Mouse (Mus musculus) intestine, embryonic 16.5 days (tissue): ENCODE data around the gene Olfr1020. TPM values are rescaled to one million over a fixed set of nuclear protein-coding genes. Genes with fewer than 3 reads are reported as not detected.

Source experiments
- ATAC-seq: fragments of 200-750 bp; cut with Nextera tagmentation; 2 replicates; pipeline ENCODE4 v1.8.0; 2017; ENCODE audit warnings: moderate TSS enrichment, moderate library complexity
- H3K27ac ChIP-seq: fragments of 300-500 bp; sonication (generic); 2 replicates; pipeline ENCODE4 v1.5.1; 2014; ENCODE audit warnings: mild to moderate bottlenecking, low read length
- H3K27me3 ChIP-seq: fragments of 300-500 bp; sonication (generic); replicated peaks from 2 replicates; pipeline ENCODE4 v1.6.1; 2014; ENCODE audit warnings: low read length, control low read depth, mixed read lengths; ENCODE audit not compliant: control insufficient read depth, insufficient read depth
- H3K36me3 ChIP-seq: fragments of 300-500 bp; sonication (generic); 2 replicates; pipeline ENCODE4 v1.6.1; 2014; ENCODE audit warnings: low read length, control low read depth; ENCODE audit not compliant: control insufficient read depth, insufficient read depth
- H3K4me1 ChIP-seq: fragments of 300-500 bp; sonication (generic); 2 replicates; pipeline ENCODE4 v1.6.1; 2014; ENCODE audit warnings: low read length, control low read depth, mixed read lengths; ENCODE audit not compliant: control insufficient read depth, insufficient read depth
- H3K4me2 ChIP-seq: fragments of 300-500 bp; sonication (generic); 2 replicates; pipeline ENCODE4 v1.6.1; 2014; ENCODE audit warnings: low read depth, low read length, control low read depth
- H3K4me3 ChIP-seq: fragments of 300-500 bp; sonication (generic); 2 replicates; pipeline ENCODE4 v1.5.1; 2014; ENCODE audit warnings: mild to moderate bottlenecking, low read length
- H3K9ac ChIP-seq: fragments of 300-500 bp; sonication (generic); 2 replicates; pipeline ENCODE4 v1.6.1; 2014; ENCODE audit warnings: low read depth, low read length
- H3K9me3 ChIP-seq: fragments of 300-500 bp; sonication (generic); 2 replicates; pipeline ENCODE4 v1.6.1; 2016; ENCODE audit warnings: low read length, control low read depth; ENCODE audit not compliant: control insufficient read depth
- WGBS: fragments of 180-500 bp; shearing (Covaris S2); extraction: QIAGEN DNeasy Blood & Tissue Kit; methylation state at CpG from one replicate; pipeline ENCODE4 v1.1.7; 2014; 5-methylcytosine and 5-hydroxymethylcytosine counted together
- polyA plus RNA-seq: library from polyadenylated mRNA; unstranded; fragments of >200 nt; fragmentation: Nextera tagmentation; extraction: Ambion mirVana; gene quantifications from 2 replicates; pipeline ENCODE4 v1.2.1, GENCODE M21; 2015

Gene Olfr1020
- polyA plus RNA-seq = not detected in 2 replicates

DNA sequence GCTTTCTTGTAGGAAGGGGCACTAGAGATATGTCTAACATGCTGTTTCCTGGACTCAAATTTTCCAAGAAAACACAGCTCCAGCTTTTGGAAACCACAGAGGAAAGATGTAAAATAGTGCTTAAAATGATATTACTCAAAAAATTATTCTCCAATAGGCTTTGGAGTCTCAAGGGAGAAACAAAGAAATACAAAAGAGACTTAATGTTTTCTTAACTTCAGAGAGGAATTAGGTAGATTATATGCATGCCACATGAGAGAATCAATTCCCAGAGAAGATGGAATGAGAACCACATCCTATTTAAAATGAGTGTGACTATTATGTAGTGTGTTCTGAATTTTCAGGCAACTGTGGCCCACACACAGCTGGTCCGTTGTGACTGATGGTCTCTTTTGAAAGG lies at the start of gene Olfr1020:
Gene Olfr1020, plus strand, starts transcription at position 301 of the 400 bp plus-strand sequence.
- H3K36me3 ChIP-seq = no peaks in the 10 kb centered on the region
- no peak for ATAC-seq
- no peak within 1 kb of the TSS for H3K9ac ChIP-seq
- no peak within 1 kb of the TSS for H3K4me2 ChIP-seq
- no peaks in the 10 kb centered on the region for H3K9me3 ChIP-seq
- no peak within 1 kb of the TSS for H3K4me3 ChIP-seq
- H3K27me3 ChIP-seq = no peaks in the 10 kb centered on the region
- H3K27ac ChIP-seq = no peak within 1 kb of the TSS
- no peaks in the 10 kb centered on the region for H3K4me1 ChIP-seq
- 79% methylated on average over 1 of the region's 1 CpGs for WGBS

DNA sequence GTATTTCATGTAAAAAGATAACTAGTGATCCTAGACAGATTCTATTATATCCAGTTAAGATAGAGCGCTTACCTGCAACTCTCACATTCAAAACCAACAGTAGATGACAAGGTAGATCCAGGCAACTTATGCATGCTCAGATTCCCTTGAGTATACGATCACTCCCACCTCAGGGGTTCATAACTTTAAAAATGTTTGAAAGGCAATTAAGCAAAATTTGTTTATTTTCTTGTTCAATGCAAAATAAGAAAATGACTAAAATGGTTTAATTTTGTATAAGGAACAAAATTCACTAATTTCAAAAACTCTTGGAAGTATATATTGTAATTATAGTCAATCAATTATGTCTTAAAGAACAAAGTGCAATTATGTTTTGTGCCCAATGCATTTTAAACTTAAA lies 44.4 kb upstream of the Olfr1020 start, which contains the start of gene Olfr1016:
Gene Olfr1016, minus strand, starts transcription at position 101 of the 400 bp plus-strand sequence.
- Histone ChIP-seq H3K4me3 (no peak within 1 kb of the TSS), H3K27ac (no peak within 1 kb of the TSS), H3K27me3 (no peaks in the 10 kb centered on the region), H3K4me2 (no peak within 1 kb of the TSS), H3K9me3 (no peaks in the 10 kb centered on the region), H3K36me3 (no peaks in the 10 kb centered on the region), H3K4me1 (no peaks in the 10 kb centered on the region), H3K9ac (no peak within 1 kb of the TSS)
- ATAC-seq = no peak
- 92% methylated on average over 2 of the region's 2 CpGs for WGBS

DNA sequence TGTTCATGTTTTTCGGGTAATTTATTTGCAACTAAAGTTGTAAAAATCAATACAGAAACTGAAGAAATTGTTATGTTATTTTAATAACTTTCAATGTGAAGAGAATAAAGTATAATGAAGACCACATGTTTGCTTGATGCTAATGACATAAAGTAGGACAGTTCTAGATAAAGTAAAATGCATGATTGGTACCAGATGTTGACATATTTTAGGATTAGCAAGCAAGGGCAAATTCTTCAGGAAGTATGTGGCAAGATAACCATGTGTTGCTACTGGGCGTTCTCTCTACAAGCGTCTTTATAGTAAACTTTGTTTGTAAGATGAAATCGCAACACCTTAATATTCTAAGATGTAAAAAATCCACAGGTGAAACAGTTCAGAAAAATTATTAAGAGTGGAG lies 42.3 kb upstream of the Olfr1020 start:
- H3K4me1 ChIP-seq = no peaks in the 10 kb centered on the region
- no peaks in the 10 kb centered on the region for H3K9me3 ChIP-seq
- H3K27ac ChIP-seq = no peak overlapping the region
- no peak overlapping the region for H3K4me3 ChIP-seq
- WGBS = 85% methylated on average over 4 of the region's 4 CpGs
- no peak overlapping the region for H3K4me2 ChIP-seq
- H3K27me3 ChIP-seq = no peaks in the 10 kb centered on the region
- H3K9ac ChIP-seq = no peak overlapping the region
- no peak for ATAC-seq
- no peaks in the 10 kb centered on the region for H3K36me3 ChIP-seq

DNA sequence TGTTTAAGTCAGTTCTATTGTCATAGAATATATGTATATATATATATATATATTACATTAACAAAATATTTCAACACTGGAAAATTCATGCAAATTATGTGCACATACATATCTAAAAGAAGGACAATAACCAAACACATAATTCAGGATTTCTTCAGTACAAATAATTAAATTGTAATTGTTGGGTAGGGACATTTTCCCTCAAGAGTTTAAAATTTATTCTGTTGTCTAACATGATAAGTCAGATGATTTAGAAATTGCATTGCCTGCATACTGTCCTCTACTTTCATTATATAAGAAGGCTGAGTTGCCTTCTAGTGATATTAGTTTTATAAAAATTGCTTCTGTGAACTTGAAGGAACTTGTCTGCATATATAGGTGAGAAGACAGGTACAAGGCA lies 28.7 kb upstream of the Olfr1020 start, which contains the start of gene Olfr1018:
Gene Olfr1018, plus strand, starts transcription at position 301 of the 400 bp plus-strand sequence.
- H3K36me3 ChIP-seq = no peaks in the 10 kb centered on the region
- no peaks in the 10 kb centered on the region for H3K27me3 ChIP-seq
- no peak within 1 kb of the TSS for H3K9ac ChIP-seq
- ATAC-seq = no peak
- H3K27ac ChIP-seq = no peak within 1 kb of the TSS
- no peaks in the 10 kb centered on the region for H3K4me1 ChIP-seq
- H3K4me3 ChIP-seq = no peak within 1 kb of the TSS
- no peak within 1 kb of the TSS for H3K4me2 ChIP-seq
- no peaks in the 10 kb centered on the region for H3K9me3 ChIP-seq

DNA sequence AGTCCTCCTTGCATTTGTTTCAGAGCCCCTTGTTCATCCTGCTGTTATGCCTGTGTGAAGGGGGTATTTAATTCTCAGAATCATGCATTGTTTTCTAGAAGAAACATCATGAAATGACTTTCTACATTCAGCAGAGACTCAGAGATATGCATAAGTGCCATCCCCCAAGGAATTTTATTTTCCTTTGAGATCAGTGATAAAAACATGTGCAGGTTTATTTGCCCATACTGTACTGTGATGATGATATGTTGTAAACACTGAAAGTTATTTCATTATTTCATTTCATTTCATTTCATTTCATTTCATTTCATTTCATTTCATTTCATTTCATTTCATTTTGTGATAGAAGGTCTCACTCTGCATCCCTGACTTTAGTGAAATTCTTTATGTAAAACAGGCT lies 1.4 kb upstream of the Olfr1020 start, which contains the start of gene Olfr1019:
Gene Olfr1019, minus strand, starts transcription at position 101 of the 400 bp plus-strand sequence.
- Histone ChIP-seq H3K9me3 (no peaks in the 10 kb centered on the region), H3K36me3 (no peaks in the 10 kb centered on the region), H3K9ac (no peak within 1 kb of the TSS), H3K27ac (no peak within 1 kb of the TSS), H3K4me1 (no peaks in the 10 kb centered on the region), H3K4me2 (no peak within 1 kb of the TSS), H3K27me3 (no peaks in the 10 kb centered on the region), H3K4me3 (no peak within 1 kb of the TSS)
- ATAC-seq = no peak

DNA sequence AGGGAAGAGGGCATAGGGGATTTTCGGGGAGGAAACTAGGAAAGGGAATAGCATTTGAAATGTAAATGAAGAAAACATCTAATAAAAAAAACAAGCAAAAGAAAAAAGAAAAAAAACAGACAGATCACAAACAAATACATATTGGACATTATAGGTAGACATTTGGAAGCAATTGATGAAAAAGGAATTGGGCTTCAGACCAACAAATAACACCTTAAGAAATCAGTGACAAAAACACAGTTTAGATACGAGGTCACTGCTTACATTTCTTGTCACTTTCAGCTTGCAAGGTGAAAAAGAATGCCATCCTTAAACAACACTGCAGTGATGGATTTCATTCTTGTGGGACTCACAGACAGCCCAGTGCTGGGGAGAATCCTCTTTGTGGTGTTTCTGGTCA lies 21.5 kb downstream of the Olfr1020 start, which contains the start of gene Olfr1022:
Gene Olfr1022, plus strand, starts transcription at position 301 of the 400 bp plus-strand sequence.
- H3K27me3 ChIP-seq = no peaks in the 10 kb centered on the region
- H3K4me2 ChIP-seq = no peak within 1 kb of the TSS
- no peaks in the 10 kb centered on the region for H3K36me3 ChIP-seq
- no peaks in the 10 kb centered on the region for H3K4me1 ChIP-seq
- 50% methylated on average over 2 of the region's 2 CpGs for WGBS
- no peaks in the 10 kb centered on the region for H3K9me3 ChIP-seq
- no peak within 1 kb of the TSS for H3K4me3 ChIP-seq
- H3K27ac ChIP-seq = no peak within 1 kb of the TSS
- ATAC-seq = no peak
- no peak within 1 kb of the TSS for H3K9ac ChIP-seq

DNA sequence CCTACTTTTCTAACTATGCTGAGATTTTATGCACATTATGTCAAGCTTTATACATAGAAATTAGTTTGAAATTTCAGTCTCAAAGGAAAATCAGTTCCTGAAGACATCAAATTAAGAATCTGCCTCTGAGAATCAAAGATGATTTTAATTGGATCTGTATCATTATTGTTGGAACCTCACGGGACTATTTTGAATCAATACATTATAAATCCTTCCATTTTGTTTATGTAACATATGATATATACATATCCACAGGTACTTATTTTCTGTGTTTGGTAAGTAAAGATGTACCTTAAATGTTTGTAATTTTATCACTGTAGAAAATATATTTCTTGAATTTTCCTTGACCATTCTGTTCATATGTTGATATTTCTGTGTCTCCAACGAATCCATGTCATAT lies 38.5 kb downstream of the Olfr1020 start, which contains the start of gene Olfr1023:
Gene Olfr1023, plus strand, starts transcription at position 301 of the 400 bp plus-strand sequence.
- no peaks in the 10 kb centered on the region for H3K9me3 ChIP-seq
- H3K4me2 ChIP-seq = no peak within 1 kb of the TSS
- no peaks in the 10 kb centered on the region for H3K36me3 ChIP-seq
- no peaks in the 10 kb centered on the region for H3K27me3 ChIP-seq
- H3K9ac ChIP-seq = no peak within 1 kb of the TSS
- no peak within 1 kb of the TSS for H3K27ac ChIP-seq
- no peak within 1 kb of the TSS for H3K4me3 ChIP-seq
- no peaks in the 10 kb centered on the region for H3K4me1 ChIP-seq
- 76% methylated on average over 2 of the region's 2 CpGs for WGBS
- no peak for ATAC-seq

Other genes with a start within 250 kb of the Olfr1020 start
- not detected in 2 replicates for gene Olfr1000, start 235.1 kb upstream of the Olfr1020 start, polyA plus RNA-seq
- not detected in 2 replicates for gene Olfr1002, start 196.3 kb upstream of the Olfr1020 start, polyA plus RNA-seq
- not detected in 2 replicates for gene Olfr154, start 182.6 kb upstream of the Olfr1020 start, polyA plus RNA-seq
- not detected in 2 replicates for gene Olfr1006, start 168.3 kb upstream of the Olfr1020 start, polyA plus RNA-seq
- gene Olfr1008, start 157.6 kb upstream of the Olfr1020 start, polyA plus RNA-seq = not detected in 2 replicates
- gene Olfr1009, start 131.6 kb upstream of the Olfr1020 start, polyA plus RNA-seq = not detected in 2 replicates
- gene Olfr1012, start 84.3 kb upstream of the Olfr1020 start, polyA plus RNA-seq = not detected in 2 replicates
- gene Olfr1013, start 79.9 kb upstream of the Olfr1020 start, polyA plus RNA-seq = not detected in 2 replicates
- not detected in 2 replicates for gene Olfr1014, start 74.3 kb upstream of the Olfr1020 start, polyA plus RNA-seq
- gene Olfr1015, start 65.0 kb upstream of the Olfr1020 start, polyA plus RNA-seq = not detected in 2 replicates
- not detected in 2 replicates for gene Olfr1016, start 44.5 kb upstream of the Olfr1020 start, polyA plus RNA-seq
- not detected in 2 replicates for gene Olfr1018, start 28.6 kb upstream of the Olfr1020 start, polyA plus RNA-seq
- not detected in 2 replicates for gene Olfr1019, start 1.5 kb upstream of the Olfr1020 start, polyA plus RNA-seq
- gene Olfr1022, start 21.6 kb downstream of the Olfr1020 start, polyA plus RNA-seq = not detected in 2 replicates
- not detected in 2 replicates for gene Olfr1023, start 38.6 kb downstream of the Olfr1020 start, polyA plus RNA-seq
- not detected in 2 replicates for gene Olfr1024, start 58.0 kb downstream of the Olfr1020 start, polyA plus RNA-seq
- gene Olfr1025-ps1, start 68.2 kb downstream of the Olfr1020 start, polyA plus RNA-seq = not detected in 2 replicates
- gene Olfr1026, start 74.5 kb downstream of the Olfr1020 start, polyA plus RNA-seq = not detected in 2 replicates
- gene Olfr1028, start 103.4 kb downstream of the Olfr1020 start, polyA plus RNA-seq = not detected in 2 replicates
- not detected in 2 replicates for gene Olfr1029, start 126.9 kb downstream of the Olfr1020 start, polyA plus RNA-seq
- gene Olfr1030, start 132.2 kb downstream of the Olfr1020 start, polyA plus RNA-seq = not detected in 2 replicates
- gene Olfr1031, start 143.3 kb downstream of the Olfr1020 start, polyA plus RNA-seq = not detected in 2 replicates
- gene Olfr1032, start 158.5 kb downstream of the Olfr1020 start, polyA plus RNA-seq = not detected in 2 replicates
- gene Olfr1033, start 173.6 kb downstream of the Olfr1020 start, polyA plus RNA-seq = 1.6 and 3.0 TPM in 2 replicates
- gene Olfr1034, start 198.8 kb downstream of the Olfr1020 start, polyA plus RNA-seq = 0.02 TPM in 1 of 2 replicates, not detected in the other
- gene Olfr1036, start 227.0 kb downstream of the Olfr1020 start, polyA plus RNA-seq = not detected in 2 replicates
- gene Olfr1037, start 240.4 kb downstream of the Olfr1020 start, polyA plus RNA-seq = not detected in 2 replicates